ENCODE assay signal across 11 mouse cellular contexts in genomic region chr1:76373931-76374330, GRCm38 (mm10).
A peak's percentile ranks its signal among the peaks of the same experiment; 100 is the strongest.
DNase-seq lines count a peak whose midpoint lies in the region; ATAC-seq and TF ChIP-seq lines count a peak whose summit lies in the region.
"Had no signal": no experiment of that assay in that cellular context is flagged by ENCODE, and none has a peak within 500 bp of the region (broad histone marks: within the 10 kb centered on the region; RNA-seq: fewer than 3 reads in every experiment).

No protein-coding gene starts in this region.

- no peak for TF ChIP-seq CTCF in liver, adult 2 months (IDR thresholded peaks at IDR 0.05; ENCODE audit: low read depth, low read length)
- TF ChIP-seq CTCF in gastrocnemius, adult 2 months (IDR thresholded peaks at IDR 0.05) = no peak
- TF ChIP-seq CTCF in thymus, adult 2 months (IDR thresholded peaks at IDR 0.05; ENCODE audit: borderline replicate concordance, control insufficient read depth, extremely low read depth, insufficient read depth, low read length, poor library complexity) = no peak

- H3K36me3 ChIP-seq in liver, adult 2 months (ENCODE audit: control insufficient read depth, insufficient read depth, low read length) = no peaks in the 10 kb centered on the region
- no peaks in the 10 kb centered on the region for H3K36me3 ChIP-seq in liver, embryonic 11.5 days (ENCODE audit: control insufficient read depth, insufficient read depth, low read length)
- H3K36me3 ChIP-seq in thymus, adult 2 months (ENCODE audit: control insufficient read depth, insufficient read depth, low read length) = no peaks in the 10 kb centered on the region
- H3K36me3 ChIP-seq in liver, embryonic 12.5 days = no peaks in the 10 kb centered on the region
- H3K36me3 ChIP-seq: embryonic facial prominence, embryonic 10.5 days; forebrain, embryonic 15.5 days had no signal

- H3K9ac ChIP-seq in liver, adult 2 months (ENCODE audit: low read depth, low read length) = no peak overlapping the region
- no peak overlapping the region for H3K9ac ChIP-seq in liver, embryonic 11.5 days (ENCODE audit: low read depth, low read length)
- no peak overlapping the region for H3K9ac ChIP-seq in liver, embryonic 12.5 days
- H3K9ac ChIP-seq: forebrain, embryonic 15.5 days had no signal

- ATAC-seq in liver, embryonic 11.5 days (replicated peaks; ENCODE audit: low FRiP score) = no peak
- no peak for ATAC-seq in liver, embryonic 12.5 days
- ATAC-seq: forebrain, embryonic 15.5 days; hindbrain, postnatal 0 days had no signal

- no peak overlapping the region for H3K27ac ChIP-seq in liver, adult 2 months (replicated peaks; ENCODE audit: insufficient read depth, low read depth, low read length)
- H3K27ac ChIP-seq in liver, embryonic 11.5 days (ENCODE audit: low read depth, low read length) = no peak overlapping the region
- H3K27ac ChIP-seq in gastrocnemius, adult 2 months = no peak overlapping the region
- H3K27ac ChIP-seq in thymus, adult 2 months (ENCODE audit: control insufficient read depth, insufficient read depth, low read length) = no peak overlapping the region
- H3K27ac ChIP-seq in liver, embryonic 12.5 days = no peak overlapping the region
- H3K27ac ChIP-seq: embryonic facial prominence, embryonic 10.5 days; forebrain, embryonic 15.5 days; hindbrain, postnatal 0 days had no signal

- H3K27me3 ChIP-seq in liver, adult 2 months (ENCODE audit: control insufficient read depth, insufficient read depth, low read length) = no peaks in the 10 kb centered on the region
- no peaks in the 10 kb centered on the region for H3K27me3 ChIP-seq in liver, embryonic 11.5 days (replicated peaks; ENCODE audit: control insufficient read depth, insufficient read depth, low read length)
- H3K27me3 ChIP-seq in thymus, adult 2 months (ENCODE audit: control insufficient read depth, insufficient read depth, low read length) = no peaks in the 10 kb centered on the region
- no peaks in the 10 kb centered on the region for H3K27me3 ChIP-seq in liver, embryonic 12.5 days (replicated peaks)
- H3K27me3 ChIP-seq: forebrain, embryonic 15.5 days had no signal

- no peaks in the 10 kb centered on the region for H3K4me1 ChIP-seq in liver, adult 2 months (ENCODE audit: control insufficient read depth, insufficient read depth, low read length)
- no peaks in the 10 kb centered on the region for H3K4me1 ChIP-seq in liver, embryonic 11.5 days (replicated peaks; ENCODE audit: control insufficient read depth, insufficient read depth, low read length)
- H3K4me1 ChIP-seq in thymus, adult 2 months (replicated peaks; ENCODE audit: control insufficient read depth, insufficient read depth, low read length) = no peaks in the 10 kb centered on the region
- H3K4me1 ChIP-seq in liver, embryonic 12.5 days = no peaks in the 10 kb centered on the region
- H3K4me1 ChIP-seq: embryonic facial prominence, embryonic 10.5 days; forebrain, embryonic 15.5 days had no signal

- DNase-seq in liver, adult 2 months (ENCODE audit: extremely low read depth, low read depth, low spot score) = peak; percentile 79
- DNase-seq in liver, embryonic 11.5 days (ENCODE audit: low spot score) = no peak
- DNase-seq in gastrocnemius, adult 2 months = peak; percentile 79
- peak; percentile 62 to 69 for DNase-seq in heart, postnatal 36 days
- peak; percentile 43 for DNase-seq in testis, postnatal 10 days (ENCODE audit: low spot score)
- no peak for DNase-seq in thymus, adult 2 months
- DNase-seq: thymus, adult 18-20 months had no signal

- 22% methylated on average over 2 of the region's 2 CpGs for WGBS in liver, adult 2 months
- 59% methylated on average over 2 of the region's 2 CpGs for WGBS in liver, embryonic 11.5 days
- WGBS in thymus, adult 2 months = 79% methylated on average over 2 of the region's 2 CpGs
- WGBS in liver, embryonic 12.5 days (ENCODE audit: insufficient replicate concordance) = 42% methylated on average over 2 of the region's 2 CpGs

- H3K9me3 ChIP-seq in liver, embryonic 11.5 days (ENCODE audit: control insufficient read depth, low read length) = no peaks in the 10 kb centered on the region
- no peaks in the 10 kb centered on the region for H3K9me3 ChIP-seq in liver, embryonic 12.5 days (replicated peaks)
- H3K9me3 ChIP-seq: embryonic facial prominence, embryonic 10.5 days; forebrain, embryonic 15.5 days had no signal

- no peak overlapping the region for H3K4me2 ChIP-seq in liver, embryonic 11.5 days
- no peak overlapping the region for H3K4me2 ChIP-seq in liver, embryonic 12.5 days
- H3K4me2 ChIP-seq: forebrain, embryonic 15.5 days had no signal

- intact Hi-C loops in gastrocnemius, adult 2 months (cut with DNase I) = no loop called here
- intact Hi-C loops in heart, postnatal 36 days (cut with DNase I) = no loop called here

- H3K79me2 ChIP-seq in liver, adult 2 months (ENCODE audit: control insufficient read depth, insufficient read depth, low read length) = no peaks in the 10 kb centered on the region

- H3K4me3 ChIP-seq in liver, adult 2 months (ENCODE audit: insufficient read depth, low read depth, low read length) = no peak overlapping the region
- no peak overlapping the region for H3K4me3 ChIP-seq in liver, embryonic 11.5 days (ENCODE audit: low read depth, low read length)
- no peak overlapping the region for H3K4me3 ChIP-seq in gastrocnemius, adult 2 months
- H3K4me3 ChIP-seq in thymus, adult 2 months (ENCODE audit: control insufficient read depth, insufficient read depth, low read length) = no peak overlapping the region
- no peak overlapping the region for H3K4me3 ChIP-seq in liver, embryonic 12.5 days
- H3K4me3 ChIP-seq: embryonic facial prominence, embryonic 10.5 days; forebrain, embryonic 15.5 days had no signal

- no peak for TF ChIP-seq POLR2A in liver, adult 2 months (IDR thresholded peaks at IDR 0.05; ENCODE audit: extremely low read depth, insufficient read depth, low read length)
- TF ChIP-seq POLR2A in thymus, adult 2 months (IDR thresholded peaks at IDR 0.05; ENCODE audit: control insufficient read depth, extremely low read depth, insufficient read depth, low read length, poor library complexity) = no peak

Comparison
In these comparisons a context has a peak if more than half of its experiments do, and no peak if none do; other contexts are left out.
1. DNase-seq: peak in liver, adult 2 months (single experiment), gastrocnemius, adult 2 months (single experiment), heart, postnatal 36 days (2 of 2) and testis, postnatal 10 days (single experiment); none in liver, embryonic 11.5 days (single experiment) and thymus, adult 2 months (single experiment).